Mouse (Mus musculus) neural tube, embryonic 10.5 days (tissue): ENCODE measurements around the gene Nhp2.

Source experiments
- DNase-seq: peaks from one replicate; pipeline ENCODE4 v3.0.0-alpha.2; 2017; ENCODE audit warnings: low spot score; ENCODE audit errors: extremely low spot score

Nhp2 gene

DNA sequence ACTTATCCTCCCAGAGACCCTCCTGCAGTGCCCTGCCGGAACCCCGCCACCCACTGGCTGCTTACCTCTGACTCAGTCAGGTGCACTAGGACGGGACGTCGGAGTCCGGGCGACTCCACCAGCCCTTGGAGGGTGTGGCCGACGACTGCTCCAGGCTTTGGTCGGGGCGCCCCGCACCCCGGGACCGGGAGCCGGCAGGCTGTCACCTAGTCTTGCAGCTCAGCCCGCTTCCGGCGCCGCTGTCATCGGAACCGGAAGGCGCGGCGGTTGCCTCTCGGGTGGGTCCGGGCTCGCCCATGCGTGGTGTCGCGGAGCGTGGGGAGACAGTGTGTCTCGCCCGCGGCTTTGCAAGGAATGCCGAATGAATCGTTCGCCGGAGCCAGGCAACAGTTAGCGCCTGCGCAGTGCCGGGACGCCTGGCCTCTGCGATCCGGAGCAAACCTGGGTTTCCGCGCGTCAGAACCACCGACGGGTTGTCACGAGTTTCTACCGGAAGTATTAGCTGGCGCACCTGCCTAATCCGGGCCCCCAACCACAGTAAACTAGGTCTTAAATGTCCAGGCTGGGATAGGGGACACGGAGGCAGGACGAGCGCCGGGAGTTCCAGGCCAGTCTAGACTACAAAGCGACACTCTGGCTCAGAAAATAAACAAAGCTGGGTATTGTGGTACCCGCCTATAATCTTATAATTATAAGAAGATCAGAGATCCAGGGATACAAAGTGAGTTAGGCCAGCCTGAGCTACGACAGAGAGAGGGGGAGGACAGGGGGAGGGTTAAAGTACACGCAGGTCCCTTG is 16.2 kb downstream of the Nhp2 start, which contains the start of gene Rmnd5b:
Gene Rmnd5b, minus strand, starts transcription at position 372 of the 798 bp plus-strand sequence.
- DNase-seq: peak; percentile 88

DNA sequence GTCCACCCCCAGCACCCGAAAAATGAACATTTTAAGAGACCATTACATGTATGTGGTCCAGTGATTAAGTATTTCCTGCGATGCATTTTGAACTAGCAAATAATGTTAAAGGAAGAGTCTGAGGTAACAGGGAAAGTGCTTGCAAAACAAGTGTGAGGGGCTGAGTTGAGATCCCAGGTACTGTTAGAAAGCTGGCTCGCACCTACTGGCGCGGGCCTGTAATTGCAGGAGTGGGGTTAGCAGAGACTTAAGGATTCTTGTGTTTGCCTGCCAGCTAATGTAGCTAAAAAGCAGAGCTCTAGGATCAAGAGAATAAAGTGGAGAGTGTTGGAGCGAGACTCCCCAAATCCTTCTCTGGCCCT is 16.8 kb downstream of the Nhp2 start:
- peak; percentile 68 for DNase-seq

DNA sequence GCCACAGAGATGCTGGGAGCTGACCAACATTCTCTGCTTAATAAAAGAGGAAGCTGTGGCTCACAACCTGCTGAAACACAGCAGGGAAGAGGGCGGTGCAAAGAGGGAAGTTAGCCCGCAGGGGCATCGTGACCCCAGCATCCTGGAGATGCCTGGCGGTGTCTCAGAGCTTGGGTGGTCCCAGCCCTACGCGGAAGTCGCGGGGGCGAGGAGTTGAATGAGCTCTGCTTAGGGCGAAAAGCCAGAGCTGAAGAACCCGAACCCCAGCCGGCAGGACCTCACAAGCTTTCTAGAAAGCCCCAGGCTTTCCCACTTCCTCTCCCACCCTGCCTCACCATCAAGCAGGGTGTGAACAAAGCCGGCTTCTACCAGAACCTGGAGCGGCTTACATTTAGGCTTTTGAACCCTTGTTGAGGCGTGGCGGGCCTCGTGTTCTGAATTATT is 18.5 kb downstream of the Nhp2 start:
- peak; percentile 63 for DNase-seq

DNA sequence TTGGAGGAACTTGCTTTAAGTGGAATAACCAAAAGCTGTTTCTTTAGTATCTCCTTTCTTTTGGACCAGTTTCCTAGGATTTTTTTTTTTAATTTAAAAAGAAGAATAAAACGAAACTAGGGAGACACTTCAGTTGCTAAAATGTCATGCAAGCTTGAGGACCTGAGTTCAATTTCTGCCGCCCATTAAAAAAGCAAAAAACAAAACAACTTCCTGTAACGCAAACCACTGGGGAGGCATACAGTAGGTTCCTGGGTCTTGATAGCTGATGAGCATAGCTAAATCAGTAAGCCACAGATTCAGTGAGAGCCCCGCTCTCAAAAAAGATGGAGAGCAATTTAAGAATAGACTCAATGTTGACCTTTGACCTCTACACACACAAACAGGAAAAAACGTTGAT is 19.0 kb downstream of the Nhp2 start:
- no peak for DNase-seq

DNA sequence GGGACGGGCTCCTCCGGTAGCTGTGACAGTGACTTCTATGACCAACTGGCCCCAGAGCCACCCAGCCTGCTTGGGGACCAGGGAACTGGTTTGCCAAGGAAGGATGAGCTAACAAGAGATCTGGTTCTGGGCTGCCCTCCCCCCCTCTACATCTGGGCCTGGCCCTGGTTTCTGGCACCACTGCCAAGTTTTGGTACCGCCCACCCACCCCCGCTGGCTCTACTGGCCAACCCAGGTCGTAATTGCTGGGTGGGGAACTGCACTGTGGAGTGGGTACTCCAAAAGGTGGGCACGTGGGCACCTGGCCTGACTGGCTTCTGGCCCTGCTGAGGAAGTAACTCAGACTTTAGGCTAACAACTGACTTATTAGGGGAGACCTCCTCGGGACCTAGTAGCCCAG is 21.2 kb downstream of the Nhp2 start:
- no peak for DNase-seq

DNA sequence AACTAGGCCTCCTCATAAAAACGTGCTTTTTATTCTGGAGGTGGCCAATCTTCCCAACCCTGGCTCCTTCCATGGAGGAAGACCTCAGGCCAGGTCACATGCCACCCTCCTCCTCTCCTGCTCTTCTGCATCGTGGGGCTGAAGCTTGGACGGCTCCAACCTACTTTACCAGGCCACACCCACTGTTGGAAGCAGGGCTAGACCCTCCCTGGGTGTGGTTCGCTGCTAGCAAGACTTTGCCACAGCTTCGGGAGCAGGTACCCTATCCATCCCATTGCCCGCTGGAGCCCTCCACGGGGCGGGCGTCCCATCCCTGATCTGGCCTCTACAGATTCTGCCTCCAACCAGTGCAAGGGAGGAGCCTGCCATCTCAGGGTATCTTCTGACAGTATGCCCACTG is 23.7 kb downstream of the Nhp2 start:
- no peak for DNase-seq

DNA sequence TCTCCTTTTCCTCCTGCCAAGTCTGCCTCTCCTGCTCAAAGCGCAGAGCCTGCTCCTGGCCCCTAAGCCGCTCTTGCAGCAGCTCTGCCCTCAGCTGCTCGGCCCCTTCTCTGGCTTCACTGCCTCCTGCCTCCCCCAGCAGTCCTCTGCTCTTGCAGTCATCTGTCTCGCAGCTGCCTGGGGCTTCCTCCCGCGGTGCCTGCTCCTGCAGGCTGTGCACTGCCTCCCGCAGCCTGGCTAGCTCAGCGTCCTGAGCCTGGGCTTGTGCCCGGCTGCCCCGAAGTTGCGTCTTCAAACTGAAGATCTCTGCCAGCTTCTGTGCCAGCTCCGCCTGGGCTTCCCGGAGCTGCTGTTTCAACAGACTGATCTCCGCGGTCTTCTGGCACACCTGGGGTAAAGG is 24.2 kb downstream of the Nhp2 start:
- no peak for DNase-seq

DNA sequence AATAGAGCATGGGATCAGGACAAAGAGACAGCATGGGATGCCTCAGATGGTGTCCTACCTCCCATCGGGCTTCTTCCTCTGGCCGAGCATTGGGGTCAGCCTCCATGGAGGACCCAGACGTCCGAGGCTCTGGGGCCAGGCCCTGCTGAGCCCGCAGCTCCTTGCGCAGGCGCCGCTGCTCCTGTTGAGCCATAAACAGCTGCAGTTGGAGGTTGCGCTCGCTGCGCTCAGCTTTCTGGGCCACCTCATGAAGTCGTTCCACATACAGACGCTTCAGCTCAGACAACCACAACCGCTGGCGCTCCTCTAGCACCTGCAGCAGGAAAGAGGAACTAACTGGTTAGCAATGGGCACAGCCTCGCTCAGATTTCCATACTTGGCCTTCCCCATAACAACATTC is 24.7 kb downstream of the Nhp2 start:
- DNase-seq: no peak

DNA sequence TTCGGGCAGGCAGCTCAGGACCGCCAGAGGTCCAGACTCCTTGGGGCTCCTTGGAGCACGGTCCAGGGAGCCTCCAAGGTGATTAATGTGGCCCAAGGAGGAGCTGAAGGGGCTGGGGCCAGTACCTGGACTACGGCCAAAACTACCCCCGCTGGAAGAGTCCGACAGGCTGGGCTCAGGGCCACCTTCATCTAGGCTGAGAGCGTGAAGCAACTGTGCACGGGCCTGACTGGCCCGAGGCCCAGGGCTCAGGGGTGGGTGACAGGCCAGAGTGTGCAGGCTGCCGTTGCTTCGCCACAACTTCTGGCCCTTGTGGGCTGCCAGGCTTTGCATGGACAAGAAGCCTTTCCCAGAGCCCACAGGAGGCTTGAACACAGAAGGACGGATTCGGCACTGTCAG is 25.8 kb downstream of the Nhp2 start:
- DNase-seq: no peak

DNA sequence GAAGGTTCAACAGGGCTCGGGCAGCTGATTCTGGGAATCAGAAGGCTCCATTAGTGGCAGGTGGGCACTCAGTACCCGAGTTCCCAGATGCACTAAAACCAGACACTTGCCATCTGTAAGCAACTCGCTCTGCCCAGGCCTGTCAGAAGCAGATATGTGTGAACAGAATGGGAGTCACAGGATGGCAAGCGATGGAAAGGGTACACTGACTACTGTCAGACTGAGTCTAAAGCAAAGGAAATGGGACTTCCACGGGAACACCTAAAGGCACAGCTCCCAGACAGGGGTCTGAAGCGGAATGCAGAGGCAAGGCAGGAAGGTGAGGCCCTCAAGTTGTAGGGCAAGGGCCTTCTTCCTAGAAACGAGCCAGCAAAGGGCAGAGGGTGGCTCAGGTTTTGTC is 26.7 kb downstream of the Nhp2 start:
- DNase-seq: no peak

DNA sequence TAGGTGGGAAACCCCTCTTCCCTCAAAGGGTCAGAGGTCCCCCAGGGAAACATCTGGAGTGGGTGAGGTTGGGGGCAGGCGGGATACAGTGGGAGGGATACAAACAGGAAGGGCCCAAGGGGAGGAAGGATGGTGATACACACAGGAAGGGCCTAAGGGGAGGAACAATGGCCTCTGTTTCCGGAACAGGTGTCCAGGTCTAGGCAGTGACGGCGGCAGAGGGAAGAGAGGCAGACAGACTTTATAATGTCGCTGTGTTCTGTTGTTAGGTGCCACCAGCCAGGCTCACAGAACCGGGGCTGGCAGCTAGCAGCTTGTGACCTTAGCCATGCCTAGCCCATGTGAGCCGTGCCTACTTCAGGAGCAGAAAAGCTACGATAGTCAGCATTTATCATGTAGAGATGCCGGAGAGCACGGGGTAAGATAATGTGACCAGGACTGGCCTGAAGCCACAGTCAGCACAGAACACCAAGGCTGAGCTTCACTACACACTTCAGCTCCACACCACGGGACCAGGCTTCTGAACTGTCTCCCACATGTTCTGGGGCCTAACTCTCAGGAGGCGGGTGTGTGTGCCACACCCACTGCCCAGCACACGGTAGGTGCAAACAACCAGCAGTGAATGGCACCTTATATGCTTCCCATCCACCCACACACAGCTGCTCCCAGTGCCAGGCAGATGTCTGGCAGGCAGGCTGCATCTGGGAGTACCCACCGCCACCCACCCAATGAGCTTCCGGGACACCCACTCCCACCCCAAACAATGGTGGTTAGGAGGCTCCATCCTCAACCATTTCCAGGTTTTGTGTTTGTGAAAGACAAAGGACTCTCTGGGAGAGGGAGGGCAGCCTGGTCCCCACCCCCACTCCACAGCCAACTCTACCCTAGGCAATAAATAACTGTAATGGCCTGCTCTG is 27.5 kb downstream of the Nhp2 start:
- peak; percentile 19 for DNase-seq

DNA sequence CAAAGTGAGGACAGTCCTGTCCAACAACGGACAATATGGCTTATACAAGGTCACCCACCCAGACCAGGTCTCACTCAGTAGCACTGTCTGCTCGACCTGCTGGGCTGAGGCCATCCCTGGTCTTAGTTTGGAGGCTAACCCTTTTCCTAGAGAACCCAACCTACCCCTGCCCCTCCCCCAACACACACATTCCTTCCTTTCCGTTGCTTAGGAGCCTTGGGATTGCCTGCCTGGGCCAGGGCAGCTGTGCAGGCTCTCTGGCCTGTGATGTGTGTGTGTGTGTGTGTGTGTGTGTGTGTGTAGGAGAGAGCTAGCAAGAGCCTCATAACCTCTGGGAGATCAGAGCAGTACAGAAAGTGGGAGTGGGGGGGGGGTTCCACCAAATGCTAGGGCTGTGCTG is 29.0 kb downstream of the Nhp2 start:
- peak; percentile 72 for DNase-seq

DNA sequence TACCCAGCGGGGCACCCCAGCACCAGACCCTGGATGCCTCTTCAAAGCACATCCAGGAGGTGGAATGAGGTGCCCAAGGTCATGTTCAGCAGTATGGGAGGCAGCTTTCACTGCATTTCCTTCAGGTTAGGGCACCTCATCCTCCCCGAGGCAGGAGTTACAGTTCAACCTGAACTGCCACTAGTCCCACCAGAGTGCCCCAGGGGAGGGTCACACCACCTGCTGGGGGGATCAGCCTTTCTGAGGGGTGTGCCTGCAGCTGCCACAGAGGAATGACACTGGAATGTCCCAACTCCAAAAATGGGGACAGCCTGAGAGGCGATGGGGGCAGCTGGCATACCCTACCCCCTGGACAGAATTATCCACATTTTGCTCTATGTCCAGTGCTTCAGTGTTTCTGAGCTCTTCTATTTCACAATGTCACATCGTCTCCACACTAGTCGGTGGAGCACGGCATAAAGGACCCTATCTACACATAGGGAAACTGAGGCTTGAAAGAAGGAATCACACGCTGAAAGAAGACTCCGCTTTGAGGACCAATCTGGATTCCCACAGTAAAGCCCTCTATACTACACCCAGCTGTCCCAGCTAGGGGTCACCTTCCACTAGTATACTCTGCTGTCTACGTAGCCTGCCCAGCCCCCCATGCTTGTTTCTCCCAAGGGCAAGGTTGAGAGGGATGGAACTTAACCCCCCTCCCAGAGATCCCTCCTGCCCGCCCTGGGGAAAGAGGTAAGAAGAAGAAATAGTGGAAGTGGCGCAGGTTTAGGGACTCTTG is 29.8 kb downstream of the Nhp2 start:
- peak; percentile 44 for DNase-seq

DNA sequence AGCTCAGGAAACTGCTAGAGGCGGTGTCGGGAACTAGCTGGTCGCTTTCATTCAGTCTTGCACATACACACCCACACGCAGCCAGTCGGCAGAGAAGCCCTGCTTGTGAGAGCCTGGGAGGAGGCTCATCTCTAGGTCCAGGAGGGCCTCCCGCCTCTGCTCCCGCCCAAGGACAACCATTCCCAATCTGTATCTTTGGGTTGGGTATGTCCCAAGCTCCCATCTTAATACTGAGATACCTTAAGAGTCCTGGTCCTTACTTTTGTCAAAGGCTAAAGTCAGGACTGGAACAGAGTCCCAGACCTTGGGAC is 30.3 kb downstream of the Nhp2 start:
- DNase-seq: peak; percentile 37

DNA sequence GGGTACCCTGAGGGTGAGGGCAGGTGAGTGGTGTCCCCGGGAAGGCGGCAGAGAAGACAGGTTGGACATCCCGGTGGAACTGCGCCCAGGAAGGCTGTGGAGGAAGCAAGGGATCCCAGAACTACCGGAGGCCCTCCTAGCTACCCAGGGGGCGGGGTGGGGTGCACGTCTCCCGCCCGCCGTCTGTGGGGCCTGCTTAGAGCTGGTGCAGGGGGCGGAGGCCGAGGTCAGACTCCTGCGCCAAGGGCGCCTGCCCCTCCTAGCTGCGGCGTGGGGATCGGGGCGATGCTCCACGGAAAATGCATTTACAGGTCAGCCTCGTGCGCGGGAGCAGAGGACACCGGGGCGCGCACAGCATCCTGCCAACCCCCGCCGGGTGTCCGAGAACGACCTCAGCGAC is 30.7 kb downstream of the Nhp2 start:
- DNase-seq: no peak

DNA sequence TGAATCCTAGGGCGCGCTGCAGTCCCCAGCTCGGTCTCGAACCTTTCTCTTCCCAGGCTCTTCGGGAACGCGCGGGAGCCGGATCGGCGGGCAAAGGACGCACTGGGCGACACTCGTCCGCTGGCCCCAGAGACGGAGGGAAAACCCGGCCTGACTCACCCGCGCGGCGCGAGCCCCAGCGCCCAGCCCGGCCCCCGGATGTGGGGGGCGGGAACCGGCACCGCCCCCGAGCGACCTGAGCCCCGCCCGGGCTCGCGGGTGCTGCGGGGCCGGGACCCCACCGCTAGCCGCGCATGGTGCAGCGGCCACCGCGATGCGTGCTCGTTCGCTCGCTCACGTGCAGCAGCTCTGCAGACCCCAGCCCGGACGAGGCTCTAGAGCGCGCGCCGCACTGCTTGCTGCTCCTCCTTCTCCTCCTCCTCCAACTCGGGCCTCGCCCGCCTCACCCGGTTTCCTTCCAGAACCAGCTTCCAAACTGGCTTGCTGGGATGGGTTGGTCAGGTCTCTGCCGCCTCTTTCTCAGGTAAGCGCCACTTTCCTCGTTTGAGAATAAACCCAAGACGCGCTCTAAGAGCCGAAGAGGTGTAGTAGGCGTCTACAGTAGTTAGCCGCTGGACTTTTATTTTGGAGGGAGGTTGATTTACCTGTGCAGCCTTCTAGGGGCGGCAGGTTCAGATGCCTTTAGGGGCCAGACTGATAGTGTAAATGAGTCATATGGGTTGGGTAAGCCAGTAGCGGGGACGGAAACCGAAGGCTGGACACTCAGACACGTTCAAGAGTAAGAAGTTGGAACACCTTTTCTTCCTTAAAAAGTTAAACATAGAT is 31.4 kb downstream of the Nhp2 start, which contains the start of the genes N4bp3 and D930048N14Rik:
Gene N4bp3, minus strand, starts transcription at position 152 of the 825 bp plus-strand sequence.
Gene D930048N14Rik, plus strand, starts transcription at position 264 of the 825 bp plus-strand sequence.
- DNase-seq: peak; percentile 76

DNA sequence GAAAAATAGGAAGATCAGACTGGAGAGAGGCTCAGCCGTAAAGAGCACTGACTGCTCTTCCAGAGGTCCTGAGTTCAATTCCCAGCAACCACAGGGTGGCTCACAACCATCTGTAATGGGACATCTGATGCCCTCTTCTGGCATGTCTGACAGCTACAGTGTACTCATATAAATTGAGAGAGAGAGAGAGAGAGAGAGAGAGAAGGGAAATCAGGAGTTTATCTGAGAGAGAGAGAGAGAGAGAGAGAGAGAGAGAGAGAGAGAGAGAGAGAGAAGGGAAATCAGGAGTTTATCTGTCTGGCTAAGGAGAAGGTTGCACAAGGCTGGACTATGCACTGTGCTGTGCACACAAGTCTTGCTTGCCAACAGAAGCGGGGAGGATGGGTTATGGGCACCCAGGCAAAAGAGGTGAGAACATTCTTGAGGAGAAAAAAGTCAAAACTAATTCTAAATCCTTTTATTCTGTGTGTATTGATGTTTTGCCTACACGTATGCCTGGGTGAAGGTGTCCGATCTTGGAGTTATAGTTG is 33.4 kb downstream of the Nhp2 start:
- no peak for DNase-seq

DNA sequence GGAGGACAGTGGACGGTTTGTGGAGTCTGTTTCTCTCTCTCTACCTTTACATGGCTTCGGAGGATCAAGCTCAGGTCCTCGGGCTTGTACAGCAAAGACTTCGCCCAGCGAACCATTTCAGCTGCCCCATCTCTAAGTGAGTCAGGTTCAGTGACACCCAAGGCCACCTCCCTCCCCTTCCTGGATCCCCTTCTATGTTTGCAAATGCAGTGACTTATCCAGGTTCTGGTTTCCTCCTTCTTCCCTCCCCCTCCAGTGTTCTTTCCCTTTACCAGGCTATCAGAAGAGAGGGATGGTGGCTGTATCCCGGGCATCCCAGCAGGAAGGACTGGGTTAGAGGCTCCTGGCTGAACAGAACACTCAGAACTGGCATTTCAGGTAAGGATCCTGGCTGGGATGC is 34.2 kb downstream of the Nhp2 start:
- no peak for DNase-seq

DNA sequence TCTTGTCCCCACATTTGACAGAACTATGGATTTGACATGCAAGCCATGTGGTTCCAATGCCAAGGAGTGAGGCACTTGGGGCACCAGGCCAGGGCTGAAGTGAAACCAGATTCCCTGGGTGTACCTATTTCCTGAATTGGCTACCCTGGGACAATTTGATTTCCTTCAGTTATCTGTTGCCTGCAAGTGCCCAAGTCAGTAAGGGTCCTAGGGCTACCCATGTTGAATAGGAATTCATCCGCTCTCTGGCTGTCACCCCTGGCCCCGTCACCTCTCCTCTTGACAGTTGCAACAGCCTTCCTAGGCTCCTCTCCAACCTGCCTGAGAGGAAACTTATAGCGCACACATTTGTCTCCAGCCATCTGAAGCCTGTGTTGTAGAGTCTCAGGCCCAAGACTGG is 35.4 kb downstream of the Nhp2 start:
- no peak for DNase-seq

DNA sequence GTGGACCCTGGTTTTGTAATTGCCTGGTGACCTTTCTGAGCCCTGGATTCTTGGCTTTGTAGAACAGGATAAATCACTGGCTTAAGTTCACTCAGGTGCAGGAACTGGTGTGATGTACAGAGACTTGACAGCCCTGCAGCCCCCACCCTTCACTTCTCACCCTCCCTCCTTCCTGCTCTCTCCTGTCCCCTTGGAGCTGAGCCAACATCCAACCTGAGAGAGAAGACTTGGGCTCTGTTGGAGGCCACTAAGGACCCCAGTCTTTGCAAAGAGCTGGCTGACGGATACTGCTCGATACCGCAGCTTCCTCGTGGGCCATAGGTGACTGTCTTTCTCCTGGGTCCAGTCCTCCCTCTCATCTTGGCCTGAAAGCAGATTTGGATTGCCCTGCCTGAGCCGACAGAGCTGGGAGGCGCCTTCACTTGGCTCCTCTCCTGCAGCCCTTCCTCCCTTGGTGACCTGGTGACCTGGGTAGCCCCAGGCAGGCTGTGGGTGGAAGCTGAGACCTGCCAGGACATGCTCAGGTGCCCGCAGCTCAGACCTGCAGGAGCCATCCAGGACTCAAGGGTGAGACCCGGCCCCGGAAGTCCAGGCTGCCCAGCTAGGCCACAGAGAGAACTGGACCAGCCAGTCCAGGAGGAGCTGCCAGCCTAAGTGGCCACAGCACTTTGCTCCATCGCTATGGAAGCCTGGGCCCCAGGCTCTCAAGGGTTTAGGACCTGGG is 37.4 kb downstream of the Nhp2 start:
- no peak for DNase-seq
